Mouse (Mus musculus): ENCODE results near the gene Nudt17. TPM values are rescaled to one million over a fixed set of nuclear protein-coding genes. Genes with fewer than 3 reads are reported as not detected.
"Not testable (repeated sequence)": the region's sequence is repeated elsewhere in the genome, so short reads cannot be mapped to it uniquely, and the experiment has no call there.

Nudt17 gene
- total RNA-seq (2022), result 10 to 100 TPM; 12.6 to 18.6 (median 14.5) TPM

GRCm38 (mm10) chr3:96707903-96708683, at the start of gene Nudt17:
Gene Nudt17 (minus strand): TSS chr3:96708562.
- peak; percentile 49 to 83 for DNase-seq (ENCODE audit: low spot score in 2 of 2)

DNA sequence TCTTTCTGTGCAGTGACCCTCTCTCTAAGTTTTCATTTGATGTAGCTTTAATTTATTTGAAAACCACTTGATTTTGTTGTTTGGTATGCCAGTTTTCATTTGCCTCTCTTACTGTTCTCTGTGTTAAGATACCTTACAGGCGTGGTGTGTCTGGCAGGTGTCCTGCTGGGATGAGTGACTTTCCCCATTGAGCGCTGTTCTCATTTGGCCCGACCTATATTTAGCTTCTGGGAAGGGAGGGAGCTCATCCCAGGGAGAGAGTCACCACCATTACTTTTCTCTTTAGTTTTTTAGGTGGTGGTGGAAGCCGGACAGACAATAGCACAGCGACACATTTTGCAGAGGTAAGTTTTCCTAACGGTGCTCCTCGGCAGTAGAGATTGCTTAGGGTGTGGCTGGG, 49.3 kb upstream of the Nudt17 start:
- DNase-seq (ENCODE audit: low spot score in 2 of 2), result no peak

DNA sequence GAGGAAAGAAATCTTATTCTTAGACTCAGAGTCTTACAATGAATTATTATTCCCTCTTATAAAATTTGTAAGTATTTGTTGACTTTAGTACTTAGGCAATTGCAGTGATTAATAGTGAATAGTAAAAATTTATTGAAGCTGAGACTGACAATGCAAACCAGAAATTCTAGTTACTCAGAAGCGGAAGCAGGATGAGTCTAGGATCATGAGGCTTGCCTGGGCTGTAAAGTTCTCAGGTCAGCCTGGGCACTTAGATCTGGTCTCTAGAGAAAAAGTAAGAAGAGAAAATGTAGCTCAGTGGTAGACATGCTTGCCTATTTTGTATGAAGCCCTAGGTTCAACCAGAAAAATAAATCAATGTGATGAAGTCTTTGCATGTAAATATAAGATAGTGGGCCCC, 47.6 kb upstream of the Nudt17 start:
- DNase-seq (ENCODE audit: low spot score in 2 of 2), result no peak

GRCm38 (mm10) chr3:96746829-96747228, 38.5 kb upstream of the Nudt17 start:
- DNase-seq (ENCODE audit: low spot score in 2 of 2), result no peak

DNA sequence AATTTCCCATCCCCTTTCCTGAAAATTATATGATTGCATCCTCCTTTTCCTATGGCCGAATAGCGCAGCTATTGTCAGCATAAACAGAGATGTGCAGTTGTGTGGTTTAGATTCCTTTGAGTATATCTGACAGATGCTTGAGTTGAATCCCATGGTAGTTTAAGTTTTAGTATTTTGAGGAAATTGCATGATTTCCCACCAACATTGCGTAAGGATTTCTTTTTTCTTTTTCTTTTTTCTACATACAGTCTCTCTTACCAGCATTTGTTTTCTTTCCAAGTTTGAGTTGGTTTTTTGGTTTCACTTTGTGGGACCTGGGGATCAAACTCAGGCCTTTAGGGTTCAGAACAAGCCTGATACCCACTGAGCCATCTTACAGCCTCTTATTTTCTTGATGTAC, 36.0 kb upstream of the Nudt17 start:
- DNase-seq (ENCODE audit: low spot score in 2 of 2), result no peak

DNA sequence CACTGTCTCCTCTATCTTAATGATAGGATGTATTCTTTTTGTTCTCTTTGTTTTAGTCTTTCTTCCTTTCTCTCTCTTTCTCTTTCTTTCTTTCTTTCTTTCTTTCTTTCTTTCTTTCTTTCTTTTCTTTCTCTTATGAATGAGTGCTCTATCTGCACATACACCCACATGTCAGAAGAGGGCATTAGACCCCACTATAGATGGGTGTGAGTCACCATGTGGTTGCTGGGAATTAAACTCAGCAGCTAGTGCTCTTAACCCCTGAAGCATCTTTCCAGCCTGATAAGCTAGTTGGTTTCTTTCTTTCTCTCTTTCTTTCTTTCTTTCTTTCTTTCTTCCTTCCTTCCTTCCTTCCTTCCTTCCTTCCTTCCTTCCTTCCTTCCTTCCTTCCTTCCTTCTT, 31.9 kb upstream of the Nudt17 start:
- not testable (repeated sequence) for DNase-seq (ENCODE audit: low spot score in 2 of 2)

DNA sequence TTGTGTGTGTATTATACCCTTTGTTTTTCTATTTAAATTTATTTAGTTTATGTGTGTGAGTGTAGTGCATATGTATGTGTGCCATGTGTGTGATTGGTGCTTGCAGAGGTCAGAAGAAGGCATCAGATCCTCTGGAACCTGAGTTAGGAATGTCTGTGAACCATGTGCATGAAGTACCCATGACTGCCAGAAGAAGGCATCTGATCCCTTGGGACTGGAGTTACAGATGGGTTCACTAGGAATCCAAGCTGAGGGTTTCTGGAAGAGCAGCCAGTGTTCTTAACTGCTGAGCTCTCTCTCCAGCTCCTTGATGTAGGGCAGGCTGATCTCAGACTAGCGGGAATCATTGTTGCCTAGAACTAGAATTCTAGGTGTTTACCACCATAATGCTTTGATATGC, 29.6 kb upstream of the Nudt17 start:
- no peak for DNase-seq (ENCODE audit: low spot score in 2 of 2)

DNA sequence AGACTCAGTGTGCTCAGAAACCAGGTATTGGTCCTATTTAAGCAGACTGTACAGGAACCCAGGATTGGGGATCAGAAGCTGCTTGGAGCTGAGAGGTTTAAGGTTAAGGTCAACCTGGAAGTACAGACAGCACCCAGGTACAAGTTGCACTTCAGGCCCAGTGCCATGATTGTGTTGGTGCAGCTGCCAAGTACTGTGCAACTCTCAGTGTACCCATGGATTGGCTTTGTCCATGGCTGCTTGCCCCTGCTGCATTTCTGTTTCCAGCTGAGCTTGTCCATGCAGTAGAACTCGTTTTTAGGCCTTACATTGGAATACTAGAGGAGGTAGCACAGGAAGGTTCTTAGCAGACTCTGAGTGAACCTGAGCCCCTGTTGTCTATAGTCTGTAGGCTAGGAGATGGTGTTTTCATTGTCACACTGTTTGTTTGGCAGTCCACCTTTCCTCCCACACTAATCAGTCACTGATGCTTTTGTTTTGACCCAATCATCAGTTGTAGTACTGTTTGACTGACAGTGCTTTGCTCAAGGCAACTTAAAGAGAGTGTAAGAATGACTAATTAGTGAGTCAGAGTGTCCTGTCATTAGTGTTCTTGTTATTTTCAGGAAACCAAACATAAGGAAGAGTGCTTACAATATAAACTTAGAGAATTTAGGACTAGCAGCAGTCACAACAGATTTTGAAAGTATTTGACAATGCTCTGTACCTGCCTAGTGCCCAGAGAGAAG, 28.8 kb upstream of the Nudt17 start:
- DNase-seq (ENCODE audit: low spot score in 2 of 2), result no peak

GRCm38 (mm10) chr3:96735200-96735599, 26.8 kb upstream of the Nudt17 start:
- no peak for DNase-seq (ENCODE audit: low spot score in 2 of 2)

DNA sequence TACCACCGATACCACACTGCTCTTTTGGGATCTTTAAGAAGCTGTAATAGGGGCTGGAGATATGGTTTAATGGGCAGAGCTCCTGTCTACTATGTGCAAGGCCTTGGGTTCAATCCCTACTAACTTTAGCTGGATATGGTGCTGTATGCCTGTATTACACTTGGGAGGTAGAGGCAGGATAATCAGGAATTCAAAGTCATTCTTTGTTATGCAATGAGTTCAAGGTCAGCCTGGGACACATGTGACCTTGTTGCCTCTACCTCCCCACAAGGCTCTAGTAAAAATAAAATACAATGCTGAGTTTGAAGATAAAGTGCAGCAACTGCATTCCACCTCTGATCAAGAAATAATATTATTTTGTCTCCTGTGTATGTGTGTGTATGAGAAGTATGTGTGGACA, 25.6 kb upstream of the Nudt17 start:
- DNase-seq (ENCODE audit: low spot score in 2 of 2), result no peak

DNA sequence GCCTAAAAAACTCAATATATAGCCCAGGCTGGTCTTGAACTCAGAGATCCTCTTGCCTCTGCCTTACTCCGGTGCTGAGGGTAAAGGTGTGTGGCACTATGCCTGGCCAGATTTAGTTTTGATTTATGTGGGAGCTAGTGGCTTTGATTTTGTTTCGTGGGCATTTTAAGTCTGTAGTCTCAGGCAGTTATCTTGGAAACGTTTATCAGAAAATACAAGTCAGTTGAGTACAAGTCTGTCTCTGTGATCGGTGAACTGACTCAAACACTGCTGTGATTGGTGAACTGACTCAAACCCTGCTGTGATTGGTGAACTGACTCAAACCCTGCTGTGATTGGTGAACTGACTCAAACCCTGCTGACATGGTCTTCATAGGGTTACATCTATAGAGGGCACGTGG, 22.4 kb upstream of the Nudt17 start:
- no peak for DNase-seq (ENCODE audit: low spot score in 2 of 2)

- no peak for DNase-seq (ENCODE audit: low spot score in 2 of 2)
Measured at GRCm38 (mm10) chr3:96729403-96729784, 21.0 kb upstream of the Nudt17 start.

- no peak for DNase-seq (ENCODE audit: low spot score in 2 of 2)
Measured at GRCm38 (mm10) chr3:96728634-96729402, 20.5 kb upstream of the Nudt17 start.

- no peak for DNase-seq (ENCODE audit: low spot score in 2 of 2)
Measured at GRCm38 (mm10) chr3:96727828-96728633, 19.7 kb upstream of the Nudt17 start.

GRCm38 (mm10) chr3:96727343-96727827, 19.0 kb upstream of the Nudt17 start, which contains the start of the genes Polr3c and Rnf115:
Gene Polr3c (minus strand): TSS chr3:96727628.
Gene Rnf115 (plus strand): TSS chr3:96727664.
- DNase-seq (ENCODE audit: low spot score in 2 of 2), result peak; percentile 93

DNA sequence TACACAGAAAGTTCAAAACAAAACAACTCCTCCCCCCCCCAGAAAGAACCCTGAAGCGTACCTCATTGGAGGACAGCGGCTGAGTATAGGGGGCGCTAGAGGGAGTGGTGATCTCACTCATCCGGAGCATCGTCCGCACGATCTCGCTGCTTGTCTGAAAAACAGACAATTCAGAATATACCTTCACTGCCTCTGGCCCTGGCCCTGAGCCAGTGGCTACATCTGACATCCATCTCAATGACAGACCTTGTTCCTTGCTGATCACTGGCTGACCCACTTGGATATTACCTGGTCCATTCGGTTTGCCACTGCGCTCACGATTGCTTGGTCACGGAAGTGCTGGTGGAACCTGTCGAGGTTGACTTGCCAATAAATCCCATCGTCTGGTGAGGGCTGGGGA, 10.8 kb upstream of the Nudt17 start:
- DNase-seq (ENCODE audit: low spot score in 2 of 2), result peak in 1 of 2 experiments; percentile 60

GRCm38 (mm10) chr3:96715854-96716253, 7.5 kb upstream of the Nudt17 start:
- DNase-seq (ENCODE audit: low spot score in 2 of 2), result no peak

DNA sequence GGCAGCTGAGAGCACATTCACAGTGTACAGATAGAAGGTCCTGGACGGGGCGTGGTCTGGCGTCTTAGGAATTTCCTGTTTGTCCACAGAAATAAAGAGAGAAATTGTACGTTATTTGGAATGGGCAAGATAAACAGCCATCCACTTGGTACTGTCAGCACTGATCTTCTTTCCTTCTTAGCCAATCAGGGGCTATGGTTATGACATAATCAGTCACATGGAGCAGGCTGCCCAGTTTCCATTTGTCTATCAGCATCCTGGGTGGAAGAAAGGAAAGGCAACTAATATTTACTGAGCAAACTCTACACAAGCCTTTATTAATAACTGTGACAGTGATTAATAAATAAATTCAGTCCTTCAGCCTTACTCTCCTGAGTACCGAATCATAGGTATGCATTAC, 5.9 kb upstream of the Nudt17 start:
- no peak for DNase-seq (ENCODE audit: low spot score in 2 of 2)

DNA sequence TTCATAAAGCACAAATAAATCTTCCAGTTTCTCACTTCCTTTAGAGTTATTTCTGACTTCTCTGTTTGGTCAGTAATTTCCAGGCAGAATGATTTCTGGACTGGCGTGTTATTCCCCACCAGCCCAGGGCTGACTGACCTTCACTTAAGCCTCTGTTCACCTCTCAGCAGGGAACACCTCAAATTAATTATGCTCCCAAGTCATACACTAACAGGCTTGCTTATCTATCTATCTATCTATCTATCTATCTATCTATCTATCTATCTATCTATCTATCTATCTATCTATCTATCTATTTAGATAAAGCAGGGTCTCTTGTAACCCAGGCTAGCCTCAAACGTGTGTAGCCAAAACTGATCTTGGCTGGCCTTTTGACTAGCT, 312 bp upstream of the Nudt17 start:
- DNase-seq (ENCODE audit: low spot score in 2 of 2), result no peak

DNA sequence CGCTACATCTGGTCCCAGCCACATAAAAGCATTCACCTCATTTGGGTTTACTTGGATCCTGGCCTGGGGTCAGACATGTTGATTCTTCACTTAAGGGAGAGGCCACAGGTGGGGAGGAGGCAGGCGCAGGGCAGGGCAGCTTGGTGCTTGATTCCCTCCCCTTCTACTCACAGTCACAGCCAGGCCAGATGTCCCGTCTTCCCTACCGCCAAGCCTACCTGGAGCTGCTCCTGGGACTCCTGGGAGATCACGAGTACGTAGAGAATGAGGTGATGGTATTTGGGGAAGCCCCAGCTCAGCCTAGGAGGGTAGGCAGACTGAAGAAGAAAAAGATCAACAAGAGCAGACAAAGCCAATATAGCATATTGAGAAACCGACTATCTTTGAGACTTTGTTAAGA, 1.4 kb downstream of the Nudt17 start:
- no peak for DNase-seq (ENCODE audit: low spot score in 2 of 2)

- no peak for DNase-seq (ENCODE audit: low spot score in 2 of 2)
Measured at GRCm38 (mm10) chr3:96706217-96706616, 2.1 kb downstream of the Nudt17 start.
